Mouse (Mus musculus) C2C12 (cell line): ENCODE measurements around the gene Nfkbie.

Experiments
- CEBPB ChIP-seq: IDR thresholded peaks from one replicate; pipeline ENCODE4 v1.6.1; 2011; ENCODE audit warnings: low read depth, mild to moderate bottlenecking, control low read depth, moderate library complexity
- CTCF ChIP-seq: IDR thresholded peaks from one replicate; pipeline ENCODE4 v1.5.1; 2011; ENCODE audit not compliant: control insufficient read depth, insufficient read depth, insufficient read length
- FOSL1 ChIP-seq: IDR thresholded peaks from one replicate; pipeline ENCODE4 v1.8.0; 2011; ENCODE audit warnings: mild to moderate bottlenecking, low read length; ENCODE audit not compliant: poor library complexity, insufficient read depth, severe bottlenecking
- MAX ChIP-seq: IDR thresholded peaks from one replicate; pipeline ENCODE4 v1.6.1; 2011; ENCODE audit warnings: mild to moderate bottlenecking, control low read depth
- MYOG ChIP-seq: IDR thresholded peaks from one replicate; pipeline ENCODE4 v1.6.1; 2011; ENCODE audit not compliant: control insufficient read depth, insufficient read length; ENCODE audit errors: extremely low read depth
- USF1 ChIP-seq: IDR thresholded peaks from one replicate; pipeline ENCODE4 v1.6.1; 2011; ENCODE audit warnings: low read depth, mild to moderate bottlenecking, control low read depth, moderate library complexity

DNA sequence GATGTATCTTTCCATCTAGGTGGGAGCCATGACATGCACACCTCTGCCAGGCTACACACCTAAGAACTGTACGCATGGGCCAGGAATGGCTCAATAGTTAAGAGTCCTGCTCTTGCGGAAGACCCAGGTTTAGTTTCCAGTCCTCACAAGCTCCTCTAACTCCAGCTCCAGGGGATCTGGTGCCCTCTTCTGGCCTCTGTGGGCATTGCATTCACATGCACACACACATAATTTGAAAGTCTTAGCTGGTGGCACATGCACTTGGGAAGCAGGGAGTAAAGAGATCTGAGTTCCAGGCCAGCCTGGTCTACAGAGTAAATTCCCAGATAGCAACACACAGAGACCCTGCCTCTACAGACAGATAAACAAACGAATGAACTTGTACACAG lies 30.9 kb downstream of the Nfkbie start:
- TF ChIP-seq CTCF (no peak), FOSL1 (no peak), USF1 (no peak), MYOG (no peak), MAX (no peak), CEBPB (no peak)
